Mouse (Mus musculus): ENCODE measurements around the gene Mrgpra6. TPM values are rescaled to one million over a fixed set of nuclear protein-coding genes. Genes with fewer than 3 reads are reported as not detected.

Gene Mrgpra6
- total RNA-seq (2021) = not detected
- long read RNA-seq, experiment 1 = 0 reads
- long read RNA-seq, experiment 2 = 0 reads

DNA sequence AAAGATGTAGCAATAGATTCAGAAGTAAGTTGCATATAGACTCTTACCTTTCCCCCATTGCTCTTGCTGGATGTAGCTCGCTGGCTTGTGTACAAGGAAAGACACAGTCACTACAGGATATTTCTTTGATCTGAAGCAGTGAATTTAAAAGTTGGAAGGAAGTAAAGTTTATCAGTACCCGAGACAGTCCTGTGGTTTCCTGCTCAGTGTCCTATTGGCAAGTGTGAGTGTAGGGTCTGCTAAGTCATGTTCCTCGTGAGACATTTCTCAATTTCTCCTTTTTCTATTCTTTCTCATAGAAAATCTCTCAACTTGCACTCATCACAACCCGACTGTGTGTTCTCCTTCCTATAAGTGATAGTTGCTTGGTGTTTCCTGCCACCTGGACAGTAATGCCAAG lies at the start of gene Mrgpra6:
TSS of gene Mrgpra6 (minus strand) at position 91 of the 400 bp plus-strand sequence.
- Histone ChIP-seq H3K4me3 (no peak within 1 kb of the TSS), H3K27ac (no peak within 1 kb of the TSS)
- TF ChIP-seq CTCF (conservative IDR thresholded peaks at IDR 0.05) = no peak
- DNase-seq (ENCODE audit: low spot score in 2 of 2) = no peak

DNA sequence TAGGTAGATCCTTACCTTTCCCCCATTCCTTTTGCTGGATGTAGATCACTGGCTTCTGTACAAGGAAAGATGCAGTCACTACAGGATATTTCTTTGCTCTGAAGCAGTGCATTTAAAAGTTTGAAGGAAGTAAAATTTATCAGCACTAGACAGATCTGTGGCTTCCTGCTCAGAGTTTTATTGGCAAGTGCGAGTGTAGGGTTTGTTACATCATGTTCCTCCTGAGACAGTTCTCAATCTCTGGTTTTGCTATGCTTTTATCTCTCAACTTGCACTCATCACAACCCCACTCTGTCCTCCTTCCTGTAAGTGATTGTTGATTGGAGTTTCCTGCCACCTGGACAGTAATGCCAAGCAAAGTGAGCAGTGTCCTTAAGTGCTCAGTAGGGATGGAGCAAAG lies 48.0 kb upstream of the Mrgpra6 start, which contains the start of gene Mrgpra9:
TSS of gene Mrgpra9 (minus strand) at position 79 of the 400 bp plus-strand sequence.
- H3K27ac ChIP-seq = no peak within 1 kb of the TSS
- no peak for TF ChIP-seq CTCF (conservative IDR thresholded peaks at IDR 0.05)
- no peak for DNase-seq (ENCODE audit: low spot score in 2 of 2)
- no peak within 1 kb of the TSS for H3K4me3 ChIP-seq

DNA sequence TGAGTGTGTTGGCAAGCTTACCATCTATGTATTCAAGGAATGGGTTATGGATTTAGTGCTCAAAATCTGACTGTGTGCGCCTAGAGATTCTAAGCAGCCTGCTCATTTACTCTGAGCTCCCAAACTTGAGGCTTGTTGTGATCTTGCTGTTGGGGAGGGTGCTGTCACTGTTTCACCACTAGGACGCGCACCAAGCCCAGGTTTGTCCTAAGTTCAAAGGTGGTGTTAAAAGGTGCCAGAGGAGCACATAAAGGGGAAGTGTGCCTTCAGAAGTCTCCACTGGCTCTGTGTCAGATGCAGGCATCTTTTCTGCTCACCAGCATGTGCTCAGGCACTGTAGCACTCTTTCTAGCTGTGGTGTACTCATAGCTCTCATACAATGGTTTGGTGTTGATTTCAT lies 39.9 kb upstream of the Mrgpra6 start:
- no peak overlapping the region for H3K27ac ChIP-seq
- no peak for DNase-seq (ENCODE audit: low spot score in 2 of 2)
- no peak for TF ChIP-seq CTCF (conservative IDR thresholded peaks at IDR 0.05)
- no peak overlapping the region for H3K4me3 ChIP-seq

DNA sequence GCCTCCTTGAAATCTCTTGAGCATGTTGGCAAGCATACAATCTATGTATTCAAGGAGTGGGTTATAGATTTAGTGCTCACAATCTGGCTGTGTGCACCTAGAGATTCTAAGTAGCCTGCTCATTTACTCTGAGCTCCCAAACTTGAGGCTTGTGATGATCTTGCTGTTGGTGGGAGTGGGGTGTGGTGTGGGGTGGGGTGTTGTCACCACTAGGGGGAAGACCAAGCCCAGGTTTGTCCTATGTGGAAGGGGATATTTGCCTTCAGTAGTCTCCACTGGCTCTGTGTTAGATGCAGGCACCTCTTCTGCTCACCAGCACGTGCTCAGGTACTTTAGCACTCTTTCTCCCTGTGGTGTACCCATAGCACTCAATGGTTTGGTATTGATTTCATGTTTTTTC lies 9.4 kb downstream of the Mrgpra6 start:
- DNase-seq (ENCODE audit: low spot score in 2 of 2) = no peak
- H3K27ac ChIP-seq = no peak overlapping the region
- TF ChIP-seq CTCF (conservative IDR thresholded peaks at IDR 0.05) = no peak
- H3K4me3 ChIP-seq = no peak overlapping the region

DNA sequence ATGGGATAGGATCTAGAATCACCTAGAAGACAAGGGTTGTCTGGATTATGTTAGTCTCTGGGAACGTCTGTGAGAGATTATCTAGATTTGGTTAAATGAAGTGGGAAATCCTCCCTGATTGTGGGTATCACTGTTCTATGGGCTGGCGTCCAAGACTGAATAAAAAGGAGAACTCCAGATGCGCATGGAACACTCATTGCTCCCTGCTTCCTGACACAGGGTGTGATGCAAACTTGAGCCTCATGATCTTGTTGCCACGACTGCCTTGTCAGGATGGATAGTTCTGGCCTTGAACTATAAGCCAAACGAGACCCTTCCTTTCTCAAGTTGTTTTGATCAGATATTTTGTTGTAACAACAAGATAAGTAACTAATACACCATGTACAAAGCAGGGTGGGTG lies 33.9 kb downstream of the Mrgpra6 start:
- Histone ChIP-seq H3K4me3 (no peak overlapping the region), H3K27ac (no peak overlapping the region)
- TF ChIP-seq CTCF (conservative IDR thresholded peaks at IDR 0.05) = no peak
- DNase-seq (ENCODE audit: low spot score in 2 of 2) = no peak

DNA sequence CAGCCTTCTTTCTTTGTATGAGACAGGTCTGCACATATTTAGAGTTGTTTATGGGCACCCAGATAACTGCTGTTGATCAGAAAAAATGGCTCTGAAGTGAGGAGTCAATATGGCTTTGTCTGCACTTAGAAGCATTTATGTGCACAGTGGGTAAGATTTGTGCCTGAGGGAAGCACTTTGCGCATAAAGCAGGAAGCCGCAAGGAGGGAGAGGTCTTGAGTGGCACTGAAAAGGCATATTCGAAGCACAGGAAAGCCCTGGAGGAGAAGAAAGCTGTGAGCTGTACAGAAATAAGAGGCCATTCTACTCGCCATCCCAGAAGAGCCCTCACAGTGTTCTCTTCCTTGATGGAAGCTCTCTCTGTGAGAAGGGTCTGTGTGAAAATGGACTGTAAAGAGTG lies 39.7 kb downstream of the Mrgpra6 start:
- DNase-seq (ENCODE audit: low spot score in 2 of 2) = no peak
- H3K4me3 ChIP-seq = no peak overlapping the region
- no peak overlapping the region for H3K27ac ChIP-seq
- no peak for TF ChIP-seq CTCF (conservative IDR thresholded peaks at IDR 0.05)

DNA sequence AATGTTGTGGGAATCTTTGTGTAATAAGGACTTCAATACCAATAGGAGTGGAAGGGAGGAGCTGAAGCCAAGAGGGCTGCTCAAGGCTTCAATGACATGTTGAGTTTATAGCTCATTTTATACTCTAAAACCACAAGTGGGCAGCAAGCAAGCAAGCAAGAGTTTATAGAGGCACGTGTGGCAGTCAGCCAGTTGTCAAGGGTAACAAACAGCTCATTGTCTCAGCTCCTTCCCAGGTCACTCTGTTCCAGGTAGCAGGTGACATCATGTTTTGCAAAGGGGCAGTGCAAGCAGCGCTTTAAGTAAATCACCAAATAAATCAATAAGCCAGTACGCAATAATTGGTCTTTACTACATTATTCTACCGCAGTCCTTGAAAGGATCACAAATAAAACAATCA lies 41.5 kb downstream of the Mrgpra6 start:
- Histone ChIP-seq H3K27ac (no peak overlapping the region), H3K4me3 (no peak overlapping the region)
- peak; percentile 17; the same call in 1 of the 2 replicates for TF ChIP-seq CTCF (conservative IDR thresholded peaks at IDR 0.05)
- DNase-seq (ENCODE audit: low spot score in 2 of 2) = no peak

DNA sequence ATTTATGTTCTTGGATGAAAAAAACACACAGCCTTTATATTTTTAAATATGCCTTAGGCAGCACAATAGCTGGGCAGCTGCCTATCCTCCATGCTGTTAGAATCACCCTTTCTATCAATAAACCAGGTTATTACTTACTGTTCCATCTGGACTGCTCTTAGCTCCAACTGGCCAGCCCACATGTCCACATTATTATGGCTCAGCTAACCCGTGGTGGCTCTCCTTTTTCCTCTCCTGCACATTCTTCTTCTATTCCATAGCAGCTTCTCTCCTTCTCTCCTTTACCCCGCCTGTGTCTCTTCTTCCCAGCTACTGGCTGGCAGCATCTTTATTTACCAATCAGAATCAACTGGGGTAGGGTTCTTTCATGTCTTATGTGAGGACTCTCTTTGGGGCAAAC lies 46.3 kb downstream of the Mrgpra6 start:
- Histone ChIP-seq H3K4me3 (no peak overlapping the region), H3K27ac (no peak overlapping the region)
- no peak for TF ChIP-seq CTCF (conservative IDR thresholded peaks at IDR 0.05)
- no peak for DNase-seq (ENCODE audit: low spot score in 2 of 2)

DNA sequence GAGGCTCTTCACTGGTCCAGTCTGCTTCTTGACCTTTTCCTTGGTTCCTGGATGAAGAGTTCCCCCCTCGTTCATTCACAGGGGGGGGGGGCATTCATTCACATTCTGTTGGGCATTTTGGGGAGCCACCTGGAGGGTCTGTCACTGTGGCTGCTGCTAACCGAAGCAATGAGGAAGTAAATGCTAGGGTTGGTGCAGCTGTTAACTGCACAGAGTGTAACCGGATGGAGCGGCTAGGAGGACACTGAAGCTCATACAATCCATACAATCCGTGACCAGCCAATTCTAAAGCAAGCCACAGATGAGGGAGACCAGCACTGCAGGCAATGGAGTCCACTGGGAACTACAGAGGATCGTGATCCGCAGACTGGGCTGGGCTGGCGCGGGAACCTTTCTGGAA lies 47.0 kb downstream of the Mrgpra6 start:
- no peak overlapping the region for H3K4me3 ChIP-seq
- no peak for DNase-seq (ENCODE audit: low spot score in 2 of 2)
- no peak for TF ChIP-seq CTCF (conservative IDR thresholded peaks at IDR 0.05)
- H3K27ac ChIP-seq = no peak overlapping the region

DNA sequence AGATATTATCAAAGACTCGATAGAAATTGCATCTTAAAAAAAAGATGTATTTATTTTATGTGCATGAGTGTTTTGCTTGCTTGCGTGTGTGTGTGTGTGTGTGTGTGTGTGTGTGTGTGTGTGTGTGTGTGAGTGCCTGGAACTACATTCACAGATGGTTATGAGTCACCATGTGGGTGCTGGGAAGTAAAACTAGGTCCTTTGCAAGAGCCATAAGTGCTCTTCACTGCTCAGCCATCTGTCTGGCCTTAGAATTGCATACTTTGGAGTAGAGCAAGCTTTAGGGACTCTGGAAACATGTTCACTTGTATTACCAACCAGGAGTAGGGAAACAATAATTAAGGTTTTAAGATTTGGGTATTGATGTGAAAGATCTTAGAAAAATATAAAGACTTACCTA lies 48.9 kb downstream of the Mrgpra6 start:
- DNase-seq (ENCODE audit: low spot score in 2 of 2) = peak in 1 of 2 experiments; percentile 48
- TF ChIP-seq CTCF (conservative IDR thresholded peaks at IDR 0.05) = no peak
- Histone ChIP-seq H3K27ac (no peak overlapping the region), H3K4me3 (no peak overlapping the region)

DNA sequence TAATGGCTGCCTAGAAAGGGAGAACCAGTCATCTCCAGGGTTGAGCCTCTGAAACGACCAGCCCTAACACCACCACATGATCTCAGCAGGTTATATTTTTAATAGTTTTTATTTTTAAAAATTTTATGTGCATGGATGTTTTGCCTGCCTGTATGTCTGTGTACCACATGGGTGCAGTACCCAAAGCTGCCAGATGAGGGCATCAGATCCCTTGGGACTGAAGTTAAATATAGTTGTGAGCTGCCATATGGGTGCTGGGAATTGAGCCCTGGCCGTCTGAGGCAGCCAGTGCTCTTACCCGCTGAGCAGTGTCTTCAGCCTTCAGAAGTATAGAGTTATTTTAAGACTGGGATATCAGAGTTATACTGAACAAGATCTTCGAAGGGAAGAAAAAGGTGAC lies 49.3 kb downstream of the Mrgpra6 start:
- TF ChIP-seq CTCF (conservative IDR thresholded peaks at IDR 0.05) = peak; percentile 61
- no peak overlapping the region for H3K4me3 ChIP-seq
- no peak overlapping the region for H3K27ac ChIP-seq
- no peak for DNase-seq (ENCODE audit: low spot score in 2 of 2)

DNA sequence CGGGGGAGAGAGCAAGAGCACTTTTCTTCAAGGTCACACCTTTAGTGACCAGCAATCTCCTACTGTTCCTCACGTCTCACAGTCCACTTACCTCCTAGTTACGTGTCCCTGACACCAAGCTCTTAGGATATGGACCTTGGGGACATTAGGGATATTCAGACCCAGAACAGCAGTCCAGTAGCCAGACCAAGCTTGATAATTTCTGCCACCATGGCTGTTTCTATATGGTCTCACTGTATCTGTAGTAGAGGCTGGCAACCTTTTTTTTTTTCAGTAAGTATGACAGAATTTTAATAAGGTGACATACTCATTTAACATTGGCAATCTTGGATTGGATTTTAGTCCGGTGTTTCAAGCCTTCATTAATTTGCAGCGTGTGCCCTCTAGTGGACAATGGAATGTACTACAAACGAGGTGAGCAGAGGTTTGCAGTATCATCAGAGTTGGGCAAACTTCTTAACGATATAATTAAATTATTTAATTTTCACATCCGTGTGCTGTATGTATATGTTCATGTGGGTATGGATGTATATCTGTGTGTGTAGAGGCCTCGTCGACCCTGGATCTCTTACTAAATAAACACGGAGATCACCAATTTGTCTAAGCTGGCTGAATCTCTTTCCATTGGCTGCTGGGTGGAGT lies 54.2 kb downstream of the Mrgpra6 start:
- peak in 1 of 2 experiments; percentile 55 for DNase-seq (ENCODE audit: low spot score in 2 of 2)
- H3K4me3 ChIP-seq = no peak overlapping the region
- TF ChIP-seq CTCF (conservative IDR thresholded peaks at IDR 0.05) = peak; percentile 97; the same call in 1 of the 2 replicates
- no peak overlapping the region for H3K27ac ChIP-seq

DNA sequence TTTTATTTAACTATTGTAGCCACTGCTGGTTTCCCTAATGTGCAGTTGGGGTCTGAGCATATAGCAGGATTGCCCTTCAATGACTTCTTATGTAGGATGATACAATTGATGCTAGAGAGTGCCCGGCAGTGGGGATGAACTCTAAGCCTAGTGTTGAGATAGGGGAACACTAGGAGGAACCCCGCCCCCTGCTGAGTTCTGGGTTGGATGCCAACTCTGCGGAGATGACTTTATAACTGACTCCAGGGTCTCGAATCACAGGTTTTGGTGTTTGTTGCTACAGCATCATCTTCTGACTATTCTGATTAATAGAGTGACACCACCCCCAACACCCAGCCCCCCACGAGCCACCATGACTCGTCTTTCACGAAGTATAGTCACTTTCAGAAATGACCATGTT lies 56.4 kb downstream of the Mrgpra6 start:
- H3K27ac ChIP-seq = no peak overlapping the region
- no peak overlapping the region for H3K4me3 ChIP-seq
- no peak for DNase-seq (ENCODE audit: low spot score in 2 of 2)
- TF ChIP-seq CTCF (conservative IDR thresholded peaks at IDR 0.05) = no peak

DNA sequence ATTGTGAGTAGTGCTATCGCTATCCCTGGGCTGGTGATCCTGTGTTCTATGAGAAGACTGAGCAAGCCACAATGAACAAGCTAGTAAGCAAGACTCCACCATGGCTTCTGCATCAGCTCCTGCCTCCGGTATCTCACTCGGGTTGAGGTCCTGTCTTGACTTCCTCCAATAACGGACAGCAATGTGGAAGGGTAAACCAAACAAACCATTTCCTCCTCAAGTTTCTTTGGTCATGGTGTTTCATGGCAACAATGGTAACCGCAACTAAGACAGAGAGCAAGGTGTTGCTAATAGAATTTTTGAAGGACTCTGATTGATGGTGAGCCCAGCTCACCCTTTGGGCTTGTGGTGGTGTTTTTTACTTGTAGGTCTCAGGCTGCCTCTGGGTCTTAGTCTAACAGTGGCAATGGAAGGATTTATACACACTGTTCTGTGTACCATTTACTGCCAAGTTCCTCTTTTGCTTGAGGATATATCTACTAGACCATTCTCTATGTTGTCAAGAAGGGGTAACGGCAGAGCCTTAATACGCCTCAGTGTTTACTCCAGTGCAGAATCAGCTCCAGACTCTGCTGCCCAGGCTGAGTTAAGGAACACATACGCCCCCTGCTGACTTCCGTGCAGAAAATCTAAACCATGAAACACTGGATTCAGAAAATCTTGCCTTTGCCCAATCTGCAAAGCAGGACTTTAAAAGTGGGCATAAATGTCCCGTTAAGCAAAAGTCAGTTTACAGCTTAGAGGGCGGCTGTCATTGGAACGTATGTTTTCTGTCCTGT lies 58.5 kb downstream of the Mrgpra6 start:
- no peak overlapping the region for H3K4me3 ChIP-seq
- H3K27ac ChIP-seq = no peak overlapping the region
- peak; percentile 82 for TF ChIP-seq CTCF (conservative IDR thresholded peaks at IDR 0.05)
- peak in 1 of 2 experiments; percentile 73 for DNase-seq (ENCODE audit: low spot score in 2 of 2)

All from layer of hippocampus, adult 2 months (tissue).